Mouse (Mus musculus): ENCODE data around the gene Abraxas2. TPM values are rescaled to one million over a fixed set of nuclear protein-coding genes. Genes with fewer than 3 reads are reported as not detected.

Gene Abraxas2
- total RNA-seq, 2 experiments from 2014 or later, result 24.3 to 38.7 TPM

DNA sequence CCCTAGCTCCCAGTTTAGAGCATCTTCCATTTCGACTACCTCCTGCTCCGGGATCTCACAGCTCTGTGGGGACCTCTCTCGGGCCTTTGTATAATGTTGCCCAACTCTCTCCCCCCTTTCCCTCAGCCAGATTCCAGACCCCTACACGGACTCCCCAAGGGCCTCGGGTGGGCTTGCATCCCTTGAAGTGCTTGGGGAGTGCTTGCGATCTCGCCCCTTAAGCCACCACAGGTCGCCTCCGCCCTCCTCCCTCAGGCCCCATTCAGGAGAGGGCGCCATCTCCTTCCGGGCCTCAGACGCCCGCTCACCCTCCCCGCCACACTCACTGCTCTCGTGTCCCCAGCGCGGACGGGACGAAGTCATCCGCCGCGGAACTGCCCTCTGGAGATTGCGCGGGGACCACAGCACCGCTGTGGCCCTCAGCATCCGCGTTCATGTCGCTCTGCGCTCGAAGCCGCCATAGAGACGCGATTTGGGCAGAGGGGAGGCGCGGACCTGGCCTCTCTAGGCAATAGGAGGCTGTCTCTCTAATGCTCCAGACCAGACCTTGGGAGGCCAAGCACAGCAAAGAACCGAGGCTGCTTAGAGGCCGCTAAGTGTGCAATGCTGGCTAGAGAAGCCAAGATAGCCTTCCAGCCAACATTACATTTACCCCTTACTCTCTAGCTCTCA lies 6.7 kb upstream of the Abraxas2 start, which contains the start of gene Eef1akmt2:
Eef1akmt2 (minus strand) TSS at position 501 of the 672 bp plus-strand sequence.
- peak; percentile 96 for ATAC-seq (replicated peaks; ENCODE audit: low FRiP score, low TSS enrichment, poor library complexity, severe bottlenecking)

DNA sequence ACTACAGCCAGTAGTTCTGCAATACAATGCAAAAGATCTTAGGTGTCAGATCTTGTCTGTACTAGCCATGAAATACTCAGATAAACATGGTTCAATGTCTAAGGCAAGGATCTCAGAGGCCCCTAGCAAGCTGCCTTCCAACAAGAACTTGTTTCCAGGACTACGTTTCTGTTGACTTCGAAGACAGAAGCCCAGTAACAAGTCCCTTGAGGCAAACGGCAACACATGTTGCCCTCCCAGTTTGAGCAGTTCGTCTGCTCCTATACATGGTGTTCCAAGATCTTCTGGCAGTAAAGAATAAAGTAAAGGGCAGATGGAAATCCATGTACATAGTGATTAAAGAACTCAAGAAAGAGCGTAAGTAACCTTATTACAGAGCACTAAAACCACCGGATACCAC lies 5.7 kb upstream of the Abraxas2 start:
- no peak for ATAC-seq (replicated peaks; ENCODE audit: low FRiP score, low TSS enrichment, poor library complexity, severe bottlenecking)

DNA sequence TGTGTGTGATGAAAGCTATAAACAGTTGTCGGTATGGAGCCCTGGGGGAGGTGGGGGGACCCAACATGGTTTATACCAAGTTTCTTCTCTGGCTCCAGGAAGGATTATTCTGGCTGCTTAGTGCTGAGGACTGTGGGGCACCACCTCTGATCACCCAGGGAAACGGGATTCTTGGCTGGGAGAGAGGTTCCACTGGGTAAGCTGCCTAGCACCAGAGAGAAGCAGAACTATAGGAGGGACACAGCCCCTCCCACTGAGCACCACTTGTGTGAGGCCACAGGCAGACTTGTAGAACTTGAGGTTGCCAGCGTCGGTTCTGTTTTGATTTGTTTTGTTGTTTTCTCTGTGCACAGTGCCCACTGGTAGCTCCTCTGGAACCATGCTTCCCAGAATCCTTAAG lies 5.1 kb upstream of the Abraxas2 start:
- no peak for ATAC-seq (replicated peaks; ENCODE audit: low FRiP score, low TSS enrichment, poor library complexity, severe bottlenecking)

DNA sequence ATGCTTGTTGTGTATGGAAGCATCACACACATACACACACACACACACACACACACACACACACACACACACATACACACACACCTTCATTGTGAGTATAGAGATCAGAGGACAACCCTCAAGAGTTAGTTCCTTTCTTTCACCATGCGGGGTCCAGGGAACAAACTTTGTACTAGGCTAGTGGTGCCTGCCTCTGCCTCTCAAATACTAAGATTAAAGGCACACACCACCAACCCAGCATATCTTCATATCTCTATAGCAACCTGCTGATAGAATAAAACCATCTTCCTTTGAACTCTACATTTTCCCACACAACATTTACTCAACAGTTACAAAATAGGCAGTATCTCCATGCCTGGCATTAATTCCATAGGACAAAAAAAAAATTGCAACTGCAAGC lies 2.9 kb upstream of the Abraxas2 start:
- ATAC-seq (replicated peaks; ENCODE audit: low FRiP score, low TSS enrichment, poor library complexity, severe bottlenecking), result no peak

DNA sequence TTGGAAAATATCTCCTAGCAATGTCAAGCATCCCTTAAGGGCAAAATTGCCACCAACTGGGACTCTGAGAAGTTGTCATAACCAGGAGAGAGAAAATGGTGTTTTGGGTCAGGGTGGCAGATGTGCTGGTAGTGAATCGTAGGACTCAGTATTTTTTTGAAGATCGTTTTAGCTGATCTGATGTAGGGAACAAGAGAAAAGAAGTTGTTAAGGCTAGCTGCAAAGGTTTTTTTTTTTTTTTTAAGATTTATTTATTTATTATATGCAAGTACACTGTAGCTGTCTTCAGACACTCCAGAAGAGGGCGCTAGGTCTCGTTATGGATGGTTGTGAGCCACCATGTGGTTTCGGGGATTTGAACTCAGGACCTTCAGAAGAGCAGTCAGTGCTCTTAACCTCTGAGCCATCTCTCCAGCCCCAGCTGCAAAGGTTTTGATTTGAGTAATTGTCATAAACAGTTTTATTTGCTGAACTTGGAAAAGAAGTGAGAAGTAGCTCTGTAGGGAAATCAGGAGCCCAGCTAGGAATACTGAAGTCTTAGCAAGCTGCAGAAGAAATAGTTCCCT lies 899 bp upstream of the Abraxas2 start:
- ATAC-seq (replicated peaks; ENCODE audit: low FRiP score, low TSS enrichment, poor library complexity, severe bottlenecking), result no peak

DNA sequence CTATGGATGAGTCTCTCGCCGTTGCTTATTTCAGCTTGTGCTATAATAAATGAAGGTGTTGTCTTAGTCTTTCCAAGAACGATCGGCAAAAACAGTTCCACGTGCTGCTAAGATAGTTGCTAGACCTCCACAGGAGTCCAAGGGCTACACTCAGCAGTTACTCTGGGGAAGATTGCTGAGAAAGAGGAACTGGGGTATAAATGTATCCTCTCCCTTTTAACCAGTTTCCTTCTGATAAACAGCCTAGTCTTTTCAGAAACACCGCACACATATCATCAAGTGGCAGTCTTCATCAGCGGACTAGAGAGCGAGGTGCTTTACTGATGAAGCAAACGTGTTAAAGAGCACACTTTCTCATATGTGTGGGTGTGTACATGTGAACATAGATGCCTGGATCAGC lies 7.3 kb downstream of the Abraxas2 start:
- ATAC-seq (replicated peaks; ENCODE audit: low FRiP score, low TSS enrichment, poor library complexity, severe bottlenecking), result peak; percentile 63

DNA sequence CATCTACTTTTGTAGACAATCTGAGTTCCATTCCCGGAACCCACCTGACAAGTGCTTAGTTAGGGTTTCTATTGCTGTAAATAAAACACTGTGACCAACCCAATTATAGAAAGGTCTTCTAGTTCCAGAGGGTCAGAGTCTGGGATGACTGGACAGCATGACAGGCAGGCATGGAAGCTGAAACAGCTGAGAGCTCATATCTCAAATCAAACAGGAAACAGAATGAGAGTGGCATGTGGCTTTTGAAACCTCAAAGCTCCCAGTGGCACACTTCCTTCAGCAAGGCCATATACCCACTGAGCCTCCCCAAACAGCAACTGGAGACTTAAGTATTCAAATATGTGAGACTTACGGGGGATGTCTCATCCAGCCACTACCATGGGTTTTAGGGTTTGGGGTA lies 14.0 kb downstream of the Abraxas2 start:
- no peak for ATAC-seq (replicated peaks; ENCODE audit: low FRiP score, low TSS enrichment, poor library complexity, severe bottlenecking)

DNA sequence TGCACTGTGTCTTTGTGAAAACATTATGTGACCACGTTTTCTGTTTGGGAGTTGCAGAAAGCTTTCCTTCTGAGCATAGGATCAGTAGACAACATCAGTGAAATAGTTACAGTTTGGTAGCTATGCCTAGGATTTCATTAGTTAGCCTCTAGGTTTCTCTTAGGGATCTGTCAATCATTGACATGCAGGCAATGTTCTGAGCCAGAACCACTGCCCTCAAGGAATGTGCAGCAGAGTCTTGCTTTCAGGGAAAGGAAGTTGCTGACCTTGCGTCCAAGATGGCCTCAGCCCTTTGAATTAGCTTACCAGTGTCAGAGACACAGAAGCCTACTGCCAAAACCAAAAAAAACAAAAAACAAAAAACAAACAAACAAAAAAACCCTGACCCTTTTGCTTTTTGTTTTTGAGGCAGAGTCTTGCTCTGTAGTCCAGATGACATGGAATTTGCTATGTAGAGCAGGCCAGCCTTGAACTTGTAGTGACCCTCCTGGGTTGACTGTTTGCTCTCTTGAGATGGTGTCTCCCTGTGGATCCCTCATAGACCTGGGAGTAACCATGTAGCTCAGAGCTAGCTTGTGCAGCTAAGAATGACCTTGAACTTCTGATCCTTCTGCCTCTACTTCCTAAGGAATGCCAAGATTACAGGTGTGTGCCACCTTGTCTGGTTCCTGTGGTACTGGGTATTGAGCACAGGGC lies 16.5 kb downstream of the Abraxas2 start:
- no peak for ATAC-seq (replicated peaks; ENCODE audit: low FRiP score, low TSS enrichment, poor library complexity, severe bottlenecking)

DNA sequence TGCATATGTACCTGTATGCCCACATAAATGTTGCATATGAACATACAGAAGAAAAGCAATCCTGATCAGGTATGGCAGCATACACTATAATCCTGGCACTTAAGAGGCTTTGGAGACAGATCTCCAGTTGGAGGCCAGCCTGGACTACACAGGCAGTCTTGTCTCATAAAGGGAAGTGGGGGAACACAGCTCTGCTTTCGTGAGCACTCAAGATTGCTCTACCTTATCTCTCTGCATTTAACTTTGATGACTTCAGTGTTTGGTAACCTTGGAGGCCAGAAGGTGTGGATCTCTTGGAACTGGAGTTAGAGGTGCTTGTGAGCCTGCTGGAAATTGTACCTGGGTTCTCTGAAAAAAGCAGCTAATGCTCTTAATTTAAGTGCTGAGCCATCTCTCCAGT lies 21.3 kb downstream of the Abraxas2 start:
- no peak for ATAC-seq (replicated peaks; ENCODE audit: low FRiP score, low TSS enrichment, poor library complexity, severe bottlenecking)

DNA sequence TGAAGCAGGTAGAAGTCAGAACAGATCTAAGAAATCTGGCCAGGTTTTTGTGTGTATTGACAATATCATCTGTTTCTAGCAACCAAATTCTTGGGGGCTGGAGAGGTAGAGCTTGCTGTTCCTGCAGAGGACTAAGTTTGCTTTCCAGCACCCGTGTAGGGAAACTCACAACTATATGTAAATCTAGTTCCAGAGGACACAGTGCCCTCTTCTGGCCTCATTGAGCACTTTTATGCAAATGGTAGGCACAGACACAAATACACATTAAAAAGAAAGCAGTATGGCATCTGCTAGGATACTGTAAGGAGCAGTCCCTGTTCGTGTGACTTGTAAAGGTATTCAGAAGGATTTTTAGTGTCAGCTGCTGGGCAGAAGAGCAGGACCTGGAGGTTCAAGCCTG lies 23.3 kb downstream of the Abraxas2 start:
- peak; percentile 69 for ATAC-seq (replicated peaks; ENCODE audit: low FRiP score, low TSS enrichment, poor library complexity, severe bottlenecking)

DNA sequence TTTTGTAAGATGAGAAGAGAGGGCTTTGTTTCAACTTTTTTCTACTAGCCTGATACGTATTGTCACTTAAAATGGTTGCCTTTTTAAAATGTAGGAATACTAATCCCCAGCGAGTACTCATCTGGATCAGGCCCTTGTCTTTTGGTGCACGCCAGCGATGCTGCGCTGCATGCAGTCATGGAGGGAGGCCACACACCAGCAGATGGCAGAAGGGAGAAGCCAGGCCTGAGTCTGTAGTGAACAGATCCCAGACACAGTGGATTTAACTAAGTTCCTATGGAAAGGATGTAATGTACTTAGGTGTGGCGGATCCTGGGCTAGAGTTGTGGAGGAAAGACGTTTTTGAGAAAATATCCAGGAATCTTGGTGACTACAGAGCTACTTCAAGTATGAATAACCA lies 25.0 kb downstream of the Abraxas2 start:
- ATAC-seq (replicated peaks; ENCODE audit: low FRiP score, low TSS enrichment, poor library complexity, severe bottlenecking), result no peak

DNA sequence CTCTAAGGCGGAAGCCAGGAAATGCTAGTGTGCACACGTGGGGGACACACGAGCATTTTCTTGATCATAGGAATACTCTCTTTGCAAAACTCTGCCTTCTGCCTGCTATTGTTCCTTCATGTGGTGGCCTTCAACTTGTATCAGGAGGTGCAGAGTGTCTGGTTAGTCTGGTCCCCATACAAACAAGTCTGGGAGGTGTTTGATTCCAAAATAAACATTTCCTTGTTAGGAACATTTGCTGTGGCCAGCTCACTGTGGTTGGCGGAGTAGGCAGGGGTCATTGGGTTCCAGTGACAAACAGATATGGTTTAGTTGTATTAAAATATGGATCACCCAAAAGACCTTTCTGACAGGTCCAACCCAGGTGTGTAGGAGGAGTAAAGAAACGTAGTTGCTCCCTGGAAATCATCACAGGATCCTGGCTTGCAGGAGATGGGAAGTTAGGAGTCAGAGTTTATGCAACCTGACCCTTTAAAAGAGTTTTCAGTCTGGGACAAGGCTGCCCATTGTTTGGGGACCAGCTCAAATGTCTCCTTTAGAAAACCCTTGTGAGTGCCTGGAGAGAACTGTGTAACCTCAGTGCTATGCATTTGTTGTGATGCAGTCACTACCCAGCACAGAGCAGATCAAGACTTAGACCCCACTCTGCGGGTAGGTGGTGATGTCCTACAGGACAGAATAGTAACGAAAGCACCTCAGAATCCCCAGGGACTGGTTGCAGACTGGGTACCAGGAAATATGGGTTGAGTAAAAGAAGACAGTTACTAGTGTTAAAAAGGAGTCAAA lies 28.2 kb downstream of the Abraxas2 start:
- no peak for ATAC-seq (replicated peaks; ENCODE audit: low FRiP score, low TSS enrichment, poor library complexity, severe bottlenecking)

DNA sequence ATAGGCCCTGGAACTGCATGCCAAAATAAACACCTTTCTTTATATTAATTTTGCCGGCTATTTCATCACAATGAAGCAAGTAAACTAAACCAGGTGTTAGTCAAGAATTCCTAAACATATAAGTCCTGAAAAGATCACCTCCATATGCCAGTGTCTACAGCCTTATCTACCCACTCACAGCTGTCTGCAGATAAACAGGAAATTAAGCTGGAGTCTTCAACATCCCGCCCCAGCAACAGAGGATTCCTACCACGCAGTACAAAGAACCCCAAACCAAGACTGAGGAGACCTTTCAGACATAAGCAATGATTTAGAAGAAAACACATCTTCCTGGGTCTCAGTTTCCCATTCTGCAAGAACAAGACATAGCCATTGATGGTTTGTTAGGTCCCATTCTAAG lies 29.0 kb downstream of the Abraxas2 start:
- ATAC-seq (replicated peaks; ENCODE audit: low FRiP score, low TSS enrichment, poor library complexity, severe bottlenecking), result 0 out of 2 replicates have a peak, but pooled peaks have one; percentile 25

DNA sequence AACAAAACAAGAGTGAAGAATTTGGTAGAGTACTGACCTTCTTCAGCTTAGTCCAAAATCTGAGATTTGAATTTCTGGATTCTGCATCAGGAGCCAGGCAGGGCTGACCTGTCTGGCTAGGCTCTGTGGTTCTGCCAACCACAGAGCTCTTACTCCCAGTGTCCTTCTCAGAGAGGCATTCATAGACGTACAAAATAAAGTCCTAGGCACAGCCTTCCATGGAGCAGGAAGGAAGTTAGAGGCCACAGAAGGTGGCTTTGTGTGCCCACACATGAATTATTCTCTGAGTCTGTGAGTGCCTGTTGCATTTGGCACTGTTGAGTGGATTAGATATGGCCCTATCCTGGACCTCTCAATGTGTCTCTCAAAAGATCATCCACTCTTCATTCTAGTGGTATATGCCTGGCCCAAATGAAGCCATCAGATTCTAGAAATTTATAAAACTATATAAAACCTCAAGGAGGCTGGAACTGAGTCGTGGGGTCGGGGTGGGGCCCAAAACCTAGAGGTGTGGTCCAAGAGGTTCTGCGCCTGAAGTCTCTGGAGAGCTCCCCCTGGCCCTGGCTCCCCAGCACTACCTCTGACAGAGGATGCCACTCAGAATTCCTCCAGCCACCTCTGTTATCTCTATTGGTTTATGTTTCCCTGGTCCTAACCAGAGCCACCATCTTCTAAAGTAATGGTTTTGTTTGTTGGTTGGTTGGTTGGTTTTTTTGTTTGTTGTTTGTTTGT lies 29.7 kb downstream of the Abraxas2 start:
- peak; percentile 65; the same call in 1 of the 2 replicates for ATAC-seq (replicated peaks; ENCODE audit: low FRiP score, low TSS enrichment, poor library complexity, severe bottlenecking)

DNA sequence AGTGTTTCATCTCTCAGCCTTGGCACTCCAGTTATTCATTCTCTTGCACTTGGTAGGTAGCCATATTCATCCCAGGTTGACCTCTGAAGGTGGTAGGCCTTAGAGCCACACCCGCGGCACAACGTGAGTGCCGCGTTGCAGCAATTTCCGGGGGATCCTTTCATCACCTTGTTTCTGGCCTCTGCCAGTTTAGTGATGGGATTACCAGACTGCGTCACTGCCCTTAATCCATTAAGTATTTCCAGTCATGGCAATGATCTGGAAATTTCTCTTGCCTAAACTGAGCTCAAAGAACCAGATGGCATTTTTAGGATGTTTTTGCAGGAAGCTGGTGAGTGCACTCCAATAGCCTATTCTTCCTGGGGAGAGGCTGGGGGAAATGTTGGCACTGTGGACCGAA lies 30.7 kb downstream of the Abraxas2 start:
- ATAC-seq (replicated peaks; ENCODE audit: low FRiP score, low TSS enrichment, poor library complexity, severe bottlenecking), result no peak

DNA sequence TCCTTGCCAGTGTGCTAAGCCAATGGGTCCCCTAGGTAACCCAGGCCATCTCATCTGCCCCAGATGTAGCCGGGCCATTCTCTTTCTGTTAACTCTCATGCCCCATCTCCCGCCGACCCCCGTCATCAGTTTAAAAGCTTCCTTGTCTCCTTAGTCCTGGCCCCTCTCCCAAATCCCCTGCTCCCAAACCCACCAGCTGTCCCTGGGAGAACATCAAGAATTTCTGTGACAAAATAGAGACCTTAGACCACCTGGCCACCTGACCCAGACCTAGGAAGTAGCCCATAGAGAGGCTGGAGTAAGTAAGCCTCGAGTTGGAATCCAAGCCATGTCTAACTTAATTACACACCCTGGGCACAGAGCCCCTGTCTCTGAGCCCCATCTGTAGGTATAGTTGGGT lies 31.2 kb downstream of the Abraxas2 start:
- ATAC-seq (replicated peaks; ENCODE audit: low FRiP score, low TSS enrichment, poor library complexity, severe bottlenecking), result no peak

DNA sequence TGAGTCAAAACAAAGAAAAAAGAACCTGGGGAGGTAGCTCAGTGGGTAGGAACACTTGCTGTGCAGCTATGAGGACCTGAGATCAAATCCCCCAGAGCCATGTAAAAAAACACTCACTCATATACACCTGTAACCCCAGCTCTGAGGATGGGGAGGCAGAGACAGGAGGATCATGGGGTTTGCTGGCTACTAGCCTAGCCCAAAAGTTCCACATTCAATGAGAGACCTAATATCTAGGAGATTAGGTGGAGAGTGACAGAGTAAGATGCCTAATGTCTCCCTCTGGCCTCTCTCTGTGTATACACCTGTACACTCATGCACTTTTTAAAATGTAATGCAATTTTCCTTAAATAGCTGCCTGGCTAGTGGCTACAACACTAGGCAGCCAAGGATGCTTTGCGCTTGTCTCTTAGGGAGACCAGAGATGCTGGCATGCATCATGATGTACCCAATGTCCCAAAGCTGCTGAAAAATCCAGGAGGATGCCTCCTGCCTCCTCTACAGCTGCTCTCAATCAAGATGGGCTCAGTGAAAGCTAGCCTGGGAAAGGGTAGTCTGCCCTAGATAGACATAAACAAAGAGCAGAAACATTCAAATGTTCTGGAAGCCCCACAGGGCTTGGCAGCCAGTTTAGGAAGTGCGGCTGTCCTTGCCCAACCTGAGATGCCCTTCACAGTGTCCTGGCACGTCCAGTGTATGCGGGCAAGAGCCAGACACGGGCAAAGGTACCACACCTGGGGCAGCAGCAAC lies 32.7 kb downstream of the Abraxas2 start:
- no peak for ATAC-seq (replicated peaks; ENCODE audit: low FRiP score, low TSS enrichment, poor library complexity, severe bottlenecking)

DNA sequence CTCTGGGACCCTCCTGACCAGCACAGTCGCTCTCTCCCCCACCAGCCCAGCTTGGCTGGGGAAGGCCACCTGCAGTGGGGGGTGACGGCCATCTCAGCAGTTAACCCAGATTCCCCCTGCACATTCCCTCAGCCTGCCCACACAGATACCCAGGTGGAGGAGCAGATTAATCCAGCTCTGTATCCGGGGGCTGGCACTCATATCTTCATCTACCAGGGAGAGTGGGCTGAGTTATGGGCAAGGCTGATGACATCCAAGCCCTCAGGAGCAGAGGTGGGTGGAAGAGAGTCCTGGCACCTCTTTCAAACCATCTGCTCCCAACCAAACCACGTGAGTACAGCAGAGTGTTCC lies 33.3 kb downstream of the Abraxas2 start:
- peak; percentile 28 for ATAC-seq (replicated peaks; ENCODE audit: low FRiP score, low TSS enrichment, poor library complexity, severe bottlenecking)

DNA sequence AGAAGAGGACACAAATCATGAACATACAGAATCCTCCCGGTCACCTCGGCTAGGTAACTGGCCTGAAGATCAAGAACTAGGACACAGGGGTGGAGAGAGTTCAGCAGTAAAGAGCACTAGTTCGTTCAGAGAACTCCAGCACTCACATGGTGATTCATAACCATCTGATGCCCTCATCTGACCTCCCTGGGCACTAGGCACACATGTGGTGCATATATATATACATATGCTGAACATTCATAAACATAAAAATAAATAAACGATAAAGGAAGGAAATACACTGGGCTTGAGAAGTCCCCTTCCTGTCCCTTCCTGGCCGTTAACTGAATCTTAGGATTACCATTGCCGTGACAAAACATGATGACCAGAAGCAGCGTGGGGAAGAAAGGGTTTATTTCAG lies 33.8 kb downstream of the Abraxas2 start:
- ATAC-seq (replicated peaks; ENCODE audit: low FRiP score, low TSS enrichment, poor library complexity, severe bottlenecking), result no peak
